Mouse (Mus musculus) left cerebral cortex, adult 2 months (tissue): ENCODE results near the gene Cdkn2d. TPM values are rescaled to one million over a fixed set of nuclear protein-coding genes. Genes with fewer than 3 reads are reported as not detected.
"Not testable (repeated sequence)": the region's sequence is repeated elsewhere in the genome, so short reads cannot be mapped to it uniquely, and the experiment has no call there.

ENCODE experiments used
- DNase-seq, 2 experiments: peaks; one replicate each; pipeline ENCODE4 v3.0.0; 2021 to 2022; ENCODE audit warnings: low spot score in 2 of 2, mixed read lengths in 1 of 2; ENCODE audit errors: extremely low spot score in 1 of 2
- H3K27ac ChIP-seq: fragments of 200-600 bp; 2 replicates; pipeline ENCODE4 v1.8.1; 2022
- H3K4me3 ChIP-seq: fragments of 200-600 bp; 2 replicates; pipeline ENCODE4 v1.8.1; 2022
- CTCF ChIP-seq: fragments of 200-600 bp; IDR thresholded peaks from 2 replicates; pipeline ENCODE4 v1.8.1; 2022; ENCODE audit warnings: antibody characterized with exemption, mild to moderate bottlenecking, moderate library complexity
- intact Hi-C: fragments of 180-260 bp; cut with DNase I; formaldehyde crosslinking; loops from one replicate; pipeline ENCODE4 v1.15.1; 2025
- total RNA-seq, 2 experiments: library from RNA; stranded (reverse); gene quantifications; 2 replicates each; pipeline ENCODE4 v1.2.3; 2021

The Cdkn2d gene
- total RNA-seq, 2 experiments from 2014 or later = 47.9 to 54.6 TPM

GRCm38 (mm10) chr9:21328041-21328440, 36.8 kb upstream of the Cdkn2d start:
- TF ChIP-seq CTCF = no peak
- no peak for DNase-seq
- intact Hi-C loops = no loop called here
- no peak overlapping the region for H3K27ac ChIP-seq
- H3K4me3 ChIP-seq = no peak overlapping the region

DNA sequence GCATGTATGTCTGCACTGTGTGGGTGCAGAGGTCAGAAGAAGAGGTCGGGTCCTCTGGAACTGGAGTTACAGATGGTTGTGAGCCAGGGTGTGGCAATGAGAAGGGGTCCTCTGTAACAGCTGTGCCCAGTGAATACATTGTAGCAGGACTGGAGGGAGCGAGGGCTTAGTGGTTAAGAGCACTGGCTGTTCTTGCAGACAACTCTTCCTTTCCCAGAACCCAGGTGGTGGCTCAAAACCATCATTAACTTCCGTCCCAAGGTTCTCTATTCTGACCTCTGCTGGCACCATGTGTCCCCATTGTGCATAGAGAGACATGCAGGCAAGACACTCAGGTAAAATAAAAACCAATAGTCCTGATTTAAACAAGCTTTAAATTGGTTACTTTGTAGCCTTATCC, 36.4 kb upstream of the Cdkn2d start:
- intact Hi-C loops = no loop called here
- Histone ChIP-seq H3K4me3 (no peak overlapping the region), H3K27ac (no peak overlapping the region)
- no peak for DNase-seq
- TF ChIP-seq CTCF = no peak

DNA sequence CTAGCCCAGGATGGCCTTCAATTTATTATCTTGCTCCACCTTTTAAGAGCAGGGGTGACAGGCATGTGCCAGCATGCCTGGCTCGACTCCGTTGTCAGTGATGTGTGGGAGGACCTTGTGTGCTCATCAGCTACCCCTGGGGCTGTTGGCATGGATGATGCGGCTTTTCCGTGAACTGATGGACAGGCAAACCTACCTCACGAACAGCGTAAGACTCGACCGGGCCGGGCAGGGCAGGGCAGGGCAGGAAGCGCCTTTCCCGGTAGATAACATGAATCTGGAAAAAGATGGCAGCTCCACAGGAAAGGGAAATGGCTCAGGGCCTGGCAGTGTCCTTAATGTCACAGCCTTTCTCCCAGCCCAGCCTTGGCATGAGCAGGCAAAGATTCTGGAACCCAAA, 33.1 kb upstream of the Cdkn2d start:
- H3K27ac ChIP-seq = no peak overlapping the region
- no peak overlapping the region for H3K4me3 ChIP-seq
- intact Hi-C loops = no loop called here
- DNase-seq = no peak
- no peak for TF ChIP-seq CTCF

- H3K27ac ChIP-seq = peak overlapping the region; percentile 86; the same call in 1 of the 2 replicates
- DNase-seq, intact Hi-C loops: not testable (repeated sequence)
- 0 out of 2 replicates have a peak overlapping the region, but pooled peaks have one; percentile 4 for H3K4me3 ChIP-seq
Observed at GRCm38 (mm10) chr9:21322917-21323297, 31.7 kb upstream of the Cdkn2d start.

GRCm38 (mm10) chr9:21322211-21322916, 31.2 kb upstream of the Cdkn2d start:
- H3K27ac ChIP-seq = peak overlapping the region; percentile 86
- DNase-seq = no peak

DNA sequence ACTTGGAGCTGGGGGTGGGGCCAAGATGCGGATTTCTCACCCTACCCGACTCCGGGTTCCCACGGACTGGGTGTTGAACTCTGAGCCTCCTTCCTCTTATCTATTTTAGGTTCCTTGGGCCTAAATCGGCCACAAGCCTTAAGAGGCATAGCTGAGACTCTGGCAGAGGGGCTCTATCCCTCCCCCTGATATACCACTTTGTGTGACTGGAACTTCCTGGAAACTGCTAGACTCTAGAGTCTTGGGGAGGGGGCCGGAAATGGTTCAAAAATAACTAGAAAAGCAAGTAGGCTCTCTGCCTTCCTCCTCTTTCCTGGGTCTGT, 30.3 kb upstream of the Cdkn2d start:
- no peak for TF ChIP-seq CTCF
- no peak for DNase-seq
- intact Hi-C loops = no loop called here
- H3K27ac ChIP-seq = peak overlapping the region; percentile 86
- peak overlapping the region; percentile 88 for H3K4me3 ChIP-seq

More at GRCm38 (mm10) chr9:21322211-21322916, 31.2 kb upstream of the Cdkn2d start:
- intact Hi-C loops = no loop called here
- no peak; the same call in 1 of the 2 replicates for TF ChIP-seq CTCF
- peak overlapping the region; percentile 88 for H3K4me3 ChIP-seq

DNA sequence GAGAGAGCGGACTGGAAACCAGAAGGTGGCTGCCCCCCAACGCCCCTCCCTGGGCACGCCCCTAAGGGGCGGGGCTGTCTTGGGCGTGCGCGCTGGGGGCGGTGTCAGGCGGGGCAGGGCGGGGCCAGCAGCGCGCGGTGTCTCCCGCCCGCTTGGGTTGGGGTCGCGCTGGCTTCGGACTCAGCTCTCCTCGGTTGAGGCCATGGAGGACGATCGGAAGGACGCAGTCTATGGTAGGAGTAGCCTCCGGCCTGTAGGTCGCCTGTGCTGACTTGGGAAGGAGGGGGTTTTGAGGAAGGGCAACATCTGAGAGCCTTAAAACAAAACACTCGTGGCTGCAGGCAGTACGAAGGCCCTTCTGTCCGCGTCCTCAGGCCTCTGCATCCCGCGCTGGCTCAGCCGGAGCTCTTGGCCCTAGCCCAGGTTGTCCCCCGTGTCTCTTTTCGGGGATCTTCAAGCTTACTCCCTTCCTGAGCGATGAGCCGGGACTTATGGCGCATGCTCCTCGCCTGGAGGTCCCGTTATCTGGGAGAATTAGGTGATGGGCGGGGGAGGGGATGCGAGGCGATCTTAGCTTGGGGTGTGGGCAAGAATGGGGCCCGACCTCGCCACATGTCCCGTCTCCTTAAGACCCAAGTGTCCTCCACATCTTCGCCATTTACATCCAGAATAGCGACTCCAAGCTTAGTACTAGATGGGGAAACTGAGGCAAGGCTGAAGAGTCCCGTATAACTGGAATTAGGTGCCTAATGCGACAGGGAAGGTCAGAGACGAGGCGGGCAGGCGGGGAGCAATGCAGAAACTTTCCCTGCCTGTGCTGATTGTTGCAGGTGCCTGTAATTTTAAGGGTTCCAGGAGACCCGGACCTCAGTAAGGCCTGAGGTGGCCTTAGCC, 29.7 kb upstream of the Cdkn2d start, which contains the start of gene Slc44a2:
TSS of gene Slc44a2 (plus strand) at position 80 of the 894 bp plus-strand sequence.
- intact Hi-C loops = loop anchor here (1.0 kb wide), 1 partner anchor 56 kb away; the partner anchor contains the start of gene Atg4d

GRCm38 (mm10) chr9:21320280-21320618, 29.0 kb upstream of the Cdkn2d start:
- intact Hi-C loops = loop anchor here (1.0 kb wide), 1 partner anchor 55 kb away; the partner anchor contains the start of gene Atg4d
- no peak for DNase-seq
- H3K27ac ChIP-seq = peak overlapping the region; percentile 86; the same call in 1 of the 2 replicates
- peak overlapping the region; percentile 88 for H3K4me3 ChIP-seq
- TF ChIP-seq CTCF = no peak

More for the DNA sequence above, 29.7 kb upstream of the Cdkn2d start, which contains the start of gene Slc44a2:
- TF ChIP-seq CTCF = no peak
- peak within 1 kb of the TSS; percentile 88 for H3K4me3 ChIP-seq
- DNase-seq = peak; percentile 77 to 82
- H3K27ac ChIP-seq = peak within 1 kb of the TSS; percentile 86

GRCm38 (mm10) chr9:21319503-21319902, 28.3 kb upstream of the Cdkn2d start:
- Histone ChIP-seq H3K27ac (no peak overlapping the region), H3K4me3 (no peak overlapping the region)
- TF ChIP-seq CTCF = peak; percentile 15; the same call in 1 of the 2 replicates
- no peak for DNase-seq
- intact Hi-C loops = no loop called here

GRCm38 (mm10) chr9:21318792-21319191, 27.6 kb upstream of the Cdkn2d start:
- Histone ChIP-seq H3K4me3 (no peak overlapping the region), H3K27ac (no peak overlapping the region)
- intact Hi-C loops = no loop called here
- DNase-seq = no peak
- TF ChIP-seq CTCF = no peak

DNA sequence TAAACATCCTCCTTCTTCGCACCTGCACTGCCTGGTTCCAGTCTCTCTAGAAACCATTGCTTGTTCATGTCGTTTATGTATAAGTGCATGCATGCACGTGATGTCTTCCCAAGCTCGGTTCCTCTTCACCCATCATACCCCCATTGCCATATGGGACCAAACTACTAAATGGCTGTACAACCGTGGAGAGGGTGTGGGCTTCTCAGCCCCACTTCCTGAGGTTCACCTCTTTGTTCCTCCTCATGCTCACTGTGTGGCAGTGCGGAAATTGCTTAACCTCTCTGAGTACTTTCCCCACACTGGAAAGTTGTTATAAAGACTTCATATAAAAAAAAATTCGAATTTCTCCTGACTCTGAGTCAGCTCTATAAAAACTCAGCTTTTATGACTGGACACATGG, 25.5 kb upstream of the Cdkn2d start:
- intact Hi-C loops = no loop called here
- no peak for TF ChIP-seq CTCF
- no peak for DNase-seq
- H3K4me3 ChIP-seq = no peak overlapping the region
- no peak overlapping the region for H3K27ac ChIP-seq

GRCm38 (mm10) chr9:21315421-21315820, 24.2 kb upstream of the Cdkn2d start:
- DNase-seq = no peak
- TF ChIP-seq CTCF = no peak
- intact Hi-C loops = no loop called here

More at GRCm38 (mm10) chr9:21315421-21315820, 24.2 kb upstream of the Cdkn2d start:
- H3K27ac ChIP-seq = no peak overlapping the region
- H3K4me3 ChIP-seq = no peak overlapping the region
